Mouse (Mus musculus) lung, adult 2 months (tissue): Measurements from ENCODE around the gene Prkce.

Experiments
- CTCF ChIP-seq: fragments of 200-500 bp; IDR thresholded peaks from 2 replicates; pipeline ENCODE4 v1.5.1; 2011; ENCODE audit warnings: mild to moderate bottlenecking, low read length, control low read depth; ENCODE audit not compliant: insufficient read depth
- POLR2A ChIP-seq: fragments of 200-500 bp; IDR thresholded peaks from 2 replicates; pipeline ENCODE4 v1.6.1; 2011; ENCODE audit warnings: low read depth, mild to moderate bottlenecking, control low read depth, low read length, borderline replicate concordance; ENCODE audit errors: extremely low read depth

- TF ChIP-seq CTCF (no peak), POLR2A (no peak)
These were observed 391.8 kb downstream of the Prkce start for GRCm38 (mm10) chr17:86559206-86559891.
